Mouse (Mus musculus): ENCODE data around the gene Etfb. TPM values are rescaled to one million over a fixed set of nuclear protein-coding genes. Genes with fewer than 3 reads are reported as not detected.

The Etfb gene
- polyA plus RNA-seq, 1 experiment from 2014 or later = 348 TPM

DNA sequence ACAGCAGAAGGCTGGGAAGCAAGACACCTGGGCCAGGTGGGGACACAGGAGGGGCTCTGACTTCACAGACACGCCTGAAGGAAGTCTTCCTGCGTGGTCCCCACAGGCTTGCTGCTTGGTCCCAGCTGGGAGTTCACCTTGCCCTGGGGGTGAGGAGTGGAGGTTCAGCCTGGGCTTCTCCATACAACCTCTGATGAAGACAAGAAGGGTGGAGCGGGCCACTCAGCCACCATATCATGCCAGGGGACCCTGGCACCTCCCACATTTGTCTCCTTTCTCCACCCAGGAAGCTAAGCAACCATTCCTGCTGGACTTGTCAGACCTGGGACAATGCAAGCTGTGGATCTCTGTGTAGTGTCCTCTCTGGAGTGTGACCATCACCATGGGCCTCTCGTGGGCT, 19.0 kb downstream of the Etfb start, which contains the start of gene Vsig10l:
TSS of gene Vsig10l (plus strand) at position 301 of the 400 bp plus-strand sequence.
- WGBS = 54% methylated on average over 4 of the region's 4 CpGs
- H3K9me3 ChIP-seq (ENCODE audit: control insufficient read depth, low read length) = no peaks in the 10 kb centered on the region
- ATAC-seq (ENCODE audit: low read depth) = no peak
- H3K36me3 ChIP-seq (ENCODE audit: control insufficient read depth, insufficient read depth, low read length) = no peaks in the 10 kb centered on the region; the same call in 1 of the 2 replicates
- H3K4me2 ChIP-seq (ENCODE audit: low read depth, low read length) = no peak within 1 kb of the TSS
- no peak within 1 kb of the TSS for H3K9ac ChIP-seq (ENCODE audit: low read length)
- H3K4me3 ChIP-seq (ENCODE audit: low read length) = no peak within 1 kb of the TSS
- H3K27me3 ChIP-seq (ENCODE audit: control insufficient read depth, insufficient read depth, low read depth, low read length) = peaks cover 2% of the 10 kb centered on the region; the same call in 1 of the 2 replicates
- peaks cover 12% of the 10 kb centered on the region for H3K4me1 ChIP-seq (replicated peaks; ENCODE audit: control insufficient read depth, insufficient read depth, low read length)
- no peak within 1 kb of the TSS for H3K27ac ChIP-seq (ENCODE audit: low read length)

GRCm38 (mm10) chr7:43463976-43464375, 20.1 kb downstream of the Etfb start:
- 68% methylated on average over 7 of the region's 7 CpGs for WGBS
- Histone ChIP-seq H3K27ac (ENCODE audit: low read length) (no peak overlapping the region), H3K4me3 (ENCODE audit: low read length) (no peak overlapping the region), H3K4me1 (replicated peaks; ENCODE audit: control insufficient read depth, insufficient read depth, low read length) (peaks cover 12% of the 10 kb centered on the region), H3K27me3 (ENCODE audit: control insufficient read depth, insufficient read depth, low read depth, low read length) (peaks cover 2% of the 10 kb centered on the region; the same call in 1 of the 2 replicates), H3K4me2 (ENCODE audit: low read depth, low read length) (no peak overlapping the region), H3K9me3 (ENCODE audit: control insufficient read depth, low read length) (no peaks in the 10 kb centered on the region), H3K9ac (ENCODE audit: low read length) (no peak overlapping the region), H3K36me3 (ENCODE audit: control insufficient read depth, insufficient read depth, low read length) (no peaks in the 10 kb centered on the region)
- ATAC-seq (ENCODE audit: low read depth) = no peak

- ATAC-seq (ENCODE audit: low read depth) = no peak; the same call in 1 of the 2 replicates
- Histone ChIP-seq H3K9ac (ENCODE audit: low read length) (peak overlapping the region; percentile 65), H3K27me3 (ENCODE audit: control insufficient read depth, insufficient read depth, low read depth, low read length) (peaks cover 2% of the 10 kb centered on the region; the same call in 1 of the 2 replicates), H3K27ac (ENCODE audit: low read length) (no peak overlapping the region), H3K4me1 (replicated peaks; ENCODE audit: control insufficient read depth, insufficient read depth, low read length) (peaks cover 12% of the 10 kb centered on the region), H3K4me3 (ENCODE audit: low read length) (peak overlapping the region; percentile 54), H3K9me3 (ENCODE audit: control insufficient read depth, low read length) (no peaks in the 10 kb centered on the region), H3K36me3 (ENCODE audit: control insufficient read depth, insufficient read depth, low read length) (no peaks in the 10 kb centered on the region), H3K4me2 (ENCODE audit: low read depth, low read length) (peak overlapping the region; percentile 97)
- 7% methylated on average over 35 of the region's 35 CpGs for WGBS
Observed at GRCm38 (mm10) chr7:43464864-43465343, 21.0 kb downstream of the Etfb start.

GRCm38 (mm10) chr7:43465344-43466098, 21.6 kb downstream of the Etfb start:
- 1% methylated on average over 33 of the region's 33 CpGs for WGBS

GRCm38 (mm10) chr7:43466099-43466694, 22.3 kb downstream of the Etfb start:
- Histone ChIP-seq H3K9ac (ENCODE audit: low read length) (peak overlapping the region; percentile 56), H3K4me3 (ENCODE audit: low read length) (peak overlapping the region; percentile 54), H3K36me3 (ENCODE audit: control insufficient read depth, insufficient read depth, low read length) (no peaks in the 10 kb centered on the region), H3K27me3 (ENCODE audit: control insufficient read depth, insufficient read depth, low read depth, low read length) (peaks cover 2% of the 10 kb centered on the region; the same call in 1 of the 2 replicates), H3K9me3 (ENCODE audit: control insufficient read depth, low read length) (no peaks in the 10 kb centered on the region), H3K27ac (ENCODE audit: low read length) (no peak overlapping the region), H3K4me2 (ENCODE audit: low read depth, low read length) (peak overlapping the region; percentile 97), H3K4me1 (replicated peaks; ENCODE audit: control insufficient read depth, insufficient read depth, low read length) (peaks cover 12% of the 10 kb centered on the region)
- peak; percentile 68 for ATAC-seq (ENCODE audit: low read depth)
- under 1% methylated on average over 31 of the region's 33 CpGs for WGBS

More at GRCm38 (mm10) chr7:43465344-43466098, 21.6 kb downstream of the Etfb start:
- H3K4me3 ChIP-seq (ENCODE audit: low read length) = peak overlapping the region; percentile 54
- peak overlapping the region; percentile 65 for H3K9ac ChIP-seq (ENCODE audit: low read length)
- H3K27me3 ChIP-seq (ENCODE audit: control insufficient read depth, insufficient read depth, low read depth, low read length) = peaks cover 2% of the 10 kb centered on the region; the same call in 1 of the 2 replicates
- H3K27ac ChIP-seq (ENCODE audit: low read length) = no peak overlapping the region
- no peaks in the 10 kb centered on the region for H3K9me3 ChIP-seq (ENCODE audit: control insufficient read depth, low read length)
- ATAC-seq (ENCODE audit: low read depth) = peak; percentile 89
- H3K4me1 ChIP-seq (replicated peaks; ENCODE audit: control insufficient read depth, insufficient read depth, low read length) = peaks cover 12% of the 10 kb centered on the region
- H3K36me3 ChIP-seq (ENCODE audit: control insufficient read depth, insufficient read depth, low read length) = no peaks in the 10 kb centered on the region
- H3K4me2 ChIP-seq (ENCODE audit: low read depth, low read length) = peak overlapping the region; percentile 97

GRCm38 (mm10) chr7:43470373-43470772, 26.5 kb downstream of the Etfb start:
- Histone ChIP-seq H3K9ac (ENCODE audit: low read length) (no peak overlapping the region), H3K27me3 (ENCODE audit: control insufficient read depth, insufficient read depth, low read depth, low read length) (peaks cover 3% of the 10 kb centered on the region; the same call in 1 of the 2 replicates), H3K4me1 (replicated peaks; ENCODE audit: control insufficient read depth, insufficient read depth, low read length) (peaks cover 6% of the 10 kb centered on the region), H3K27ac (ENCODE audit: low read length) (no peak overlapping the region), H3K4me2 (ENCODE audit: low read depth, low read length) (no peak overlapping the region), H3K36me3 (ENCODE audit: control insufficient read depth, insufficient read depth, low read length) (no peaks in the 10 kb centered on the region), H3K4me3 (ENCODE audit: low read length) (no peak overlapping the region), H3K9me3 (ENCODE audit: control insufficient read depth, low read length) (no peaks in the 10 kb centered on the region)
- ATAC-seq (ENCODE audit: low read depth) = no peak
- WGBS = 36% methylated on average over 8 of the region's 8 CpGs

GRCm38 (mm10) chr7:43475706-43476105, 31.8 kb downstream of the Etfb start:
- WGBS = 11% methylated on average over 23 of the region's 23 CpGs
- Histone ChIP-seq H3K36me3 (ENCODE audit: control insufficient read depth, insufficient read depth, low read length) (no peaks in the 10 kb centered on the region), H3K4me1 (replicated peaks; ENCODE audit: control insufficient read depth, insufficient read depth, low read length) (no peaks in the 10 kb centered on the region), H3K4me2 (ENCODE audit: low read depth, low read length) (no peak overlapping the region), H3K27ac (ENCODE audit: low read length) (no peak overlapping the region), H3K9ac (ENCODE audit: low read length) (no peak overlapping the region), H3K4me3 (ENCODE audit: low read length) (no peak overlapping the region), H3K27me3 (ENCODE audit: control insufficient read depth, insufficient read depth, low read depth, low read length) (peaks cover 24% of the 10 kb centered on the region), H3K9me3 (ENCODE audit: control insufficient read depth, low read length) (no peaks in the 10 kb centered on the region)
- no peak; the same call in 1 of the 2 replicates for ATAC-seq (ENCODE audit: low read depth)

GRCm38 (mm10) chr7:43476376-43476775, 32.5 kb downstream of the Etfb start:
- Histone ChIP-seq H3K36me3 (ENCODE audit: control insufficient read depth, insufficient read depth, low read length) (no peaks in the 10 kb centered on the region), H3K4me1 (replicated peaks; ENCODE audit: control insufficient read depth, insufficient read depth, low read length) (no peaks in the 10 kb centered on the region), H3K4me3 (ENCODE audit: low read length) (no peak overlapping the region), H3K27me3 (ENCODE audit: control insufficient read depth, insufficient read depth, low read depth, low read length) (peaks cover 24% of the 10 kb centered on the region), H3K9ac (ENCODE audit: low read length) (no peak overlapping the region), H3K27ac (ENCODE audit: low read length) (no peak overlapping the region), H3K9me3 (ENCODE audit: control insufficient read depth, low read length) (no peaks in the 10 kb centered on the region), H3K4me2 (ENCODE audit: low read depth, low read length) (no peak overlapping the region)
- ATAC-seq (ENCODE audit: low read depth) = no peak
- WGBS = 4% methylated on average over 13 of the region's 13 CpGs

GRCm38 (mm10) chr7:43481191-43481590, 37.3 kb downstream of the Etfb start:
- no peaks in the 10 kb centered on the region for H3K36me3 ChIP-seq (ENCODE audit: control insufficient read depth, insufficient read depth, low read length)
- no peak overlapping the region for H3K27ac ChIP-seq (ENCODE audit: low read length)
- peaks cover 13% of the 10 kb centered on the region for H3K27me3 ChIP-seq (ENCODE audit: control insufficient read depth, insufficient read depth, low read depth, low read length)
- H3K4me1 ChIP-seq (replicated peaks; ENCODE audit: control insufficient read depth, insufficient read depth, low read length) = 0 out of 2 replicates have a peak, but pooled peaks cover 4% of the 10 kb centered on the region
- H3K4me3 ChIP-seq (ENCODE audit: low read length) = no peak overlapping the region
- no peaks in the 10 kb centered on the region for H3K9me3 ChIP-seq (ENCODE audit: control insufficient read depth, low read length)
- ATAC-seq (ENCODE audit: low read depth) = no peak
- 57% methylated on average over 3 of the region's 3 CpGs for WGBS
- no peak overlapping the region for H3K9ac ChIP-seq (ENCODE audit: low read length)
- H3K4me2 ChIP-seq (ENCODE audit: low read depth, low read length) = no peak overlapping the region
